Mouse (Mus musculus) large intestine, adult 2 months (tissue): Measurements from ENCODE around the gene Itsn2. TPM values are rescaled to one million over a fixed set of nuclear protein-coding genes. Genes with fewer than 3 reads are reported as not detected.
"Not testable (repeated sequence)": the region's sequence is repeated elsewhere in the genome, so short reads cannot be mapped to it uniquely, and the experiment has no call there.

ENCODE experiments used
- DNase-seq: peaks from one replicate; pipeline ENCODE4 v3.0.0-alpha.2; 2012; ENCODE audit warnings: low read depth, low spot score
- WGBS: fragments of 180-500 bp; shearing (Covaris S2); methylation state at CpG from one replicate; pipeline ENCODE4 v1.1.7; 2018; 5-methylcytosine and 5-hydroxymethylcytosine counted together
- polyA plus RNA-seq: library from polyadenylated mRNA; depleted of rRNA; stranded (reverse); fragments of >200 nt; gene quantifications from 2 replicates; pipeline ENCODE4 v1.2.3, GENCODE M21; 2012; rRNA removed

Itsn2 gene
- polyA plus RNA-seq, result 19.1 and 25.6 TPM in 2 replicates

DNA sequence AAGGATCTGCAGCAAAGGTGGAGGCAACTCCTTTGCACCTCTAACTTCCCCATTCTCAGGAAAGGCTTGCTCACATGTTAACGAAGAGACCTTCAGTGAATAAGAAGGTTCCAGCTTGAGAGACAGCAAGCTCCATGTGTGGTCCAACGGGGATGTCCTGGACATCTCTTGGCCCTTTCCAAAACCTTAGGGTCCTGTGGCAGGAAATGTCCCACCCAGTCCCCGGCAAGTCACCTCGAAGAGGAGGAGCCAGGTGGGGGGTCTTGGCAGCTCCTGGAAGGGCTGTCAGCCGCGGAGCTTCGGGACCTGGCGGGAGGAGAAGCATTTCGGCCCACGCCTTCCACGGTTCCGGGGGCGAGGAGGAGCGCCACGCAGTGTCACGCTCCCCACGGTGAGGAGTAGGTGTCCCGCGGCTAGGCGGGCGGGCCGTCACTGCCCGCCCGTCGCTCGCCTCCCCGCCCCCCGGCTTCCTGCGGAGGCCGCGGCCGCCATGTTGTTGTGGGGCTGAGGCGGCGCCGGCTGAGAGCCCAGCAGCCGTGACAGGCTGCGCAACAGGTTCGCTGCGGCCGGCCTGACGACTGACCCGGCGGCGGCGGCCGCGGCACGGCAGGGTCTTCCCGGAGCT lies at the start of gene Itsn2, which contains the start of gene Gm3625:
Gene Itsn2, plus strand, starts transcription at position 98 of the 625 bp plus-strand sequence.
Gene Gm3625, minus strand, starts transcription at position 387 of the 625 bp plus-strand sequence.
- DNase-seq, result no peak
- WGBS, result under 1% methylated on average over 48 of the region's 49 CpGs

DNA sequence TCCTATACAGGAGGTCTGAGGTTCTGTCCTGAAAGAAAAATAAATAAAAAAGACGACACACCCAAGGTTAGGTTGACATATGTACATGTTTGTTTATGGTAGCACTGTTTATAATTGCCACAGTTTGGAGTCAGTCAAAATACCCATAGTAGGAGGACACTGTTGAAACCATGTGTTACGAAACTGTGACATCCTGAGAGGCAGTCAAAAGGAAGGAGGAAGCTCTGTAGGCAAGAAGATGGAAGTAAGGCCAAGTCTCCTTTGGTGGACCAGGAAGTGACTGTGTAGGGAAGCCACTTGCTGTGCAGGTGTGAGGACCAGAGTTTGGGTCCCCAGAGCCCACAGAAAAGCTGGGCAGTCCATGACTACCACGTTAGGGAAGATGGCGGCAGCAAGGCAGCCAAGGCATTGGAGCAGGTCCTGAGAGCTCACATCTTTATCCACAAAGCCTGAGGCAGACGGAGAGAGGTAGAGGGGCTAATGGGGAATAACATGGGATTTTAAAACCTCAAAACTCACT lies 48.0 kb upstream of the Itsn2 start:
- DNase-seq, result no peak
- WGBS, result 86% methylated on average over 5 of the region's 5 CpGs

DNA sequence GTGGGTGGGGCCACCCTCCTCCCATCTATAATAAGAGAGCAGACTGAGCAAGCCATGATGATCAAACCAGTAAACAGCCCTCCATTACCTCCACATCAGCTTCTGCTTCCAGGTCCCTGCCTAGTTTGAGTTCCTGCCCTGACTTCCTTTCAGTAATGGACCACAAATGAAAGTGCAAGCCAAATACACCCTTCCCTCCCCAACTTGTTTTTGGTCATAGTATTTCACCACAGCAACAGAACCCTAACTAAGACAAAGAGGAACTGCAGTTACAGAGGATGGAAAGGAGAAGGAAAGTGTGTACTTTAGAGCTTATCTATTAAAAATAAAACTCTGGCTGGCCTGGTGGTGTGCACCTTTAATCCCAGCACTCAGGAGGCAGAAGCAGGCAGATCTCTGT lies 47.0 kb upstream of the Itsn2 start:
- DNase-seq, result no peak

DNA sequence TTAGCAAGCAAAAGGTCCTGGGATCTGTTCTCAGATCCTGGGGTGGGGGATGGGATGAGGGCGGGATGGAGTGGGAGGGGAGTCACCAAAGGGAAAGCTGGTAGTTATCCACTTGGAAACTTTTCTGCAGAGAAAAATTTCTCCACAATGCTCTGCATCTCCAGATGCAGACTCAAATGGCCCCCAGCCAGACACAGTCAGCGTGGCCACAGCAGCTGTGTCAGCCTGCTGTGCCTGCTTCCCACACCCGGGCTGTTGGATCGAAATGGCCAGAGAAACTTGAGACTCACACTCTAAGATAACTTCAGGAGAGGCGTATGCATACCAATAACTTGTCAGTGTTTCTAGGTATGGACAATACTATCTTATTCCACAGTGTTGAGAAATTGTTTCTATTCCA lies 45.9 kb upstream of the Itsn2 start:
- 73% methylated on average over 5 of the region's 5 CpGs for WGBS
- no peak for DNase-seq

DNA sequence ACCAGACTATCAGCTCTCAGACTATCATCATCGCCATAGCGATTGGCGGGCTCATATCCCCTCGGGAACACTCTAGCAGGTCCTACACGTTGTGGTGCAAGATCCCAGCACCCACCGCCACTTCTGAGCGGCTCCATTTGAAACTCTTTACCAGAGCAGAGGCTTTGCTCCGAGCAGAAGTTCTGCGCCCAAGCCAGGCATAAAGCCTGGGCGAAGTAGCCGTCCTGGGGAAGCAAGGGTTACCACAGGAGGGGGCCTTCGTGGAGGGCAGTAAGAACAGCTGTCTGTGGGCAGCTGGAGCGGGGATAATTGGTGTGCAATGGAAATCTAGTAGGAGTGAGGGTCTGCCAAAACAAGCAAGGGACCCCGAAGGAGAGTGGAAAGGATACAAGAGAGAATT lies 44.9 kb upstream of the Itsn2 start:
- no peak for DNase-seq
- WGBS, result 81% methylated on average over 14 of the region's 14 CpGs

DNA sequence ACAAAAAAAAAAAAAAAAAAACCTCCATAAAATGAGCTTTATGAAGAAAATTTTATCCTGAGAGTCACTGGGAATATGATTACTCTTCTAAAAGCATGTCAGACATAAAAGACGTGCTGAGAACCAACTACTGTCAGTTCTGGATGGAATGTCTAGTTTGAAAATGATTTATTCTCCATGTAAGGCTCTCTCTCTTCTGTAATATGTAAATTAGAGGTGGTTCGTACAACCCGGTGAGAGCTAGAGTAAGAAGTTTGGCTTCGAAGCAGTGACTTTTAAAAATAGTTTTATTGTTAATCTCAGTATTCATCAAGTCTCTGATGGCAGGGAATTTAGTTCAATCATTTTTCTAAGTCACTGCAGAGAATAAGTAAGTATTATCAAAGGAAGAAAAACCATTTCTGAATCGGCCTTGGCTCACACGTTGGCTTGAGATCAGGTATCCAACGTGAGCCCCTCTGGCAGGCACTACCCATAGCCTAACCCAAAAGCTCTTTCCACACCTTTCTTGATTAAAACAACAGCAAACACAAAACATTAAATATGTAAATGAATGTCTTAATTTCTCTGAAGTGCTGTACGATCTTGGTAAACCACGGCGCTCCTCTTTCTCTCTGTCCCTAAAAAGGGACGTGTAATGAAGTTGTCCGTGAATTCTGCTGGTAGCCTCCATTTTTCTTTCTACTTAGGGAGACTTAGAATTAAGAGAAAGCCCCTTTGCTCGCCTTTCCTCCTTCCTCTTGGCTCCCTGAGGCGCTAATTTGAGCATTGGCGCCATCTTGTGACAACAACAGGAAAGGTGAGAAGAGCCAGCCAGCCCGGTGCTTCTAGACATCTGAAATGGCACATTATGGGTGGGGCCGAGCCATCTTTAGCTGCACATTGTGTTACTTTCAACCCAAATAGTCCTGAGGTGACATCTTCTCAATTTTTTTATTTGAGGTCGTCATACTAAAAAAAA lies 44.1 kb upstream of the Itsn2 start:
- WGBS, result 21% methylated on average over 18 of the region's 18 CpGs
- DNase-seq, result peak; percentile 60

DNA sequence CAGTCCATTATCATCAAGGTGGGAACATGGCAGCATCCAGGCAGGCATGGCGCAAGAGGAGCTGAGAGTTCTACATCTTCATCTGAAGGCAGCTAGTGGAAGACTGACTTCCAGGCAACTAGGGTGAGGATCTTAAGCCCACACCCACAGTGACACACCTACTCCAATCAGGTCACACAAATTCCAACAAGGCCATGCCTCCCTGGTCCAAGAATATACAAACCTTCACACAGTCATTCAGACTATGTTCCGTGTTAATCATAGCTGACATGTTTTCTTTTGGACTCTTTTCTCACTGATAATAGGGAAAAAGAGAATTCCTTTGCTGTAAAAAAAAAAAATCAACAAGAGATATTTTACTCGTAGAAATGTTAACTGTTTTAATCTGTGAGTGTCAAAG lies 38.7 kb upstream of the Itsn2 start:
- WGBS, result 75% methylated on average over 3 of the region's 3 CpGs
- not testable (repeated sequence) for DNase-seq

DNA sequence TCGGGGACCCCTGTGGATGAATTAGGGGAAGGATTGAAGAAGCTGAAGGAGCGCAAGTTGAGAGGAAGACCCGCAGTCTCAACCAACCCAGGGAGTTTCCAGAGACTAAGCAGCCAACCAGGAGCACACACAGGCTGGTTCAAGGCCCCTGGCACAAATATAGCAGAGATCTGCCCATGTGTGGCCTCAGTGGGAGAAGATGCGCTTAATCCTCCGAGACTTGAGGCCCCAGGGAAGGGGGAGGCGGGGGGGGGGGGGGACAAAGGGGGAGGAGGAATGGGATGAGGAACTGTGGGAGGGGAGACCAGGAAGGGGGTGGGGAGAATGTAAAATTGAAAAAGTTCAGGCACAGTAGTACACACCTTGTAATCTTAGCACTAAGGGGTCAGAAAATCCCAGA lies 37.0 kb upstream of the Itsn2 start:
- 75% methylated on average over 6 of the region's 6 CpGs for WGBS

DNA sequence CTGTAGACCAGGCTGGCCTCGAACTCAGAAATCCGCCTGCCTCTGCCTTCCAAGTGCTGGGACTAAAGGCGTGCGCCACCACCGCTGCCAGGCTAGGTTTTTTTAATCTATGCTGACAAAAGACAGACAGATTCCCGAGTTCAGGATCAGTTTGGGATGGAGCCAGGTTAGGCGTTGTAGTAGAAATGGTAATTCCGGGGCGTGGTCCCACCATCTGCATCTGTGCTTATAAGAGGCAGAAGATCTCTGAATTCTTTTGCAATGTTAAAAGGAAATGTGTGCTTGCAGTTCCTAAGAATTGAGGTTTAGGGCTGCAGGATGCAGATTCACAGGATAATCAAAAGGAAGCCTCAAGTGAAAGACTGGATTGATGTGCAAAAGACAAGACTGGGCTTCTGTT lies 35.5 kb upstream of the Itsn2 start:
- WGBS, result 63% methylated on average over 9 of the region's 9 CpGs
- DNase-seq, result no peak

More for the DNA sequence above, 37.0 kb upstream of the Itsn2 start:
- DNase-seq, result no peak

DNA sequence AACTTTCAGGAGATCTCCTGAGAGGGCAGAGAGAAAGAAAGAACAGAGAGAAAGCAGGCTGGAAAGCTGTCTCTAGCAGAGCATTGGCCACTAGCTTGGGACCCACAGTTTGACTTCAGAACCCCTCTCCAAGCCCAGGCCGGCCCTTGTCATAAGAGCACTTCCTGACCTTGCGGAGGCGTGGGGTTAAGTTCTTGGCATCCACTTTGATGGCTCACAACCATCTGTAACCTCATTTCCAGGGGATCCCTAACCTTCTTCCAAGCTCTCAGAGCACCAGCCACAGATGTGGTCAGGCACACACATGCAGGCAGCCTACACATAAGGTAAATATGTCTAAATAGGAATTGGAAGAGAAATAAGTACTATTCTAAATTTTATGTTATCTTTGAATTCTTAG lies 35.0 kb upstream of the Itsn2 start:
- WGBS, result 69% methylated on average over 3 of the region's 3 CpGs
- no peak for DNase-seq

DNA sequence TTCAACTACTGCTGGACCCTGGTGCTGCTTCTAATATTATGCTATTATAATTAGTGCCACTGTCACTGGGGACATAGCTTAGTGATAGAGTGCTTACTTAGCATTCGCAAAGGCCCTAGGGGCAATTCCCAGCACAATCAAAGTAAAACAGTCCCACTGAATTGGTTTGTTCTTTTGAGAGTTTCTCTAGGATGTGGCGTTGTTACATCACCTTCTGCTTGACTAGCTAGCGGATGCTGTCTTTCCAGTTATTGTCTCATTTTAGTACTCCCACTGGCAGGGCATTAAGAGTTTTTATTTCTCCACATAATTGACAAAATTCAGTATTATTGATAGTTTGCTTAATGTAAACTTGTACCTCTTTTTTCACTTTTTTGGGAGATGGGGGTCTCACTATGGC lies 34.4 kb upstream of the Itsn2 start:
- WGBS, result 96% methylated on average over 3 of the region's 3 CpGs
- DNase-seq, result no peak

DNA sequence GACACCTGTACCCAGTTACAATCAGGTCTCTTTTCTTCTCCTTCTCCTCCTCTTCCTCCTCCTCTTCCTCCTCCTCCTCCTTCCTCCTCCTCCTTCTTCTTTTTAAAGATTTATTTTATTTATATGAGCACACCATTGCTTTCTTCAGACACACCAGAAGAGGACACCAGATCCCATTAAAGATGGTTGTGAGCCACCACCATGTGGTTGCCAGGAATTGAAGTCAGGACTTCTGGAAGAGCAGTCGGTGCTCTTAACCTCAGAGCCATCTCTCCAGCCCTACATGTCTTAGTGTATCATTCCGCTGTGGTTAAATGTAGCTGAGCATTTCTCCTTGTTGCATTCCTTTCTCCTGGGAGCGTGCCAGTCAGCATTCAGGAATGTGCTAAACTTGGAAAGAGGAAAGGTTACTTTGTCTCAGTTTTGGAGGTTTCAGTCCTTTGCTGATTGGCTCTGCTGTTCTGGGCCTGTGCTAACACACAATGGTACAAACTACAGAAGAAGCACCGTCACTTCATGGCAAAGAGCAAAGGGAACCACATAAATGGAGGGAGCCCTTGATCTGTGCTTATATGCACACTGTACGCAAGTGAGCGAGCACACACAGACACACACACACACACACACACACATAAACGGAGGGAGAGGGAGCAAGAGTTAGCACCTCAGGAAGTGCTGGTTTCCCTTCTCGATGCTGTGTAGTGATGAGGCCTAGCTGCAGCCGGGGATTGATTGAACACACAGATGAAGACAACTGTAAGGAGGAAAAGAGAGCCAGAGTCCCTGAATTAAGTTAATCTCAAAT lies 33.8 kb upstream of the Itsn2 start:
- DNase-seq, result no peak
- 67% methylated on average over 9 of the region's 9 CpGs for WGBS

DNA sequence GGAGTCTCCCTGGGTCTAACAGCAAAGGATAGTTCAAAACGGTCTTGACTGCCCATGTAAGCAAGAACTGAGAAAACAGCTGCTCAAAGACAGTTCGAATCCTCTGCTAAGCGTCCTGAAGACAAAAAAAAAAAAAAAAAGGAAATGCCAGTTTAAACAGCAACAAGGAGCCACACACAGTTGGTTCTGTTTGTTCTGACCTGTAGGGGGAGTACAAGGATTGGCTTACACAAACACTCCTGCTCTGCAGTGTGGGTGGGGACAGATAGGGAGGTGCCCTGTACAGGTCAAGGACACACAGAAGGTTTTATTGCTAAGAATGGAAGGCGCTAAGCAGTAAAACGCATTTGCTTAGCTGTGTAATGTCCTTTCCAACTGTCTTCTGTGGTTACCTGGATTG lies 20.6 kb upstream of the Itsn2 start:
- WGBS, result 8% methylated on average over 5 of the region's 5 CpGs
- DNase-seq, result peak; percentile 84

DNA sequence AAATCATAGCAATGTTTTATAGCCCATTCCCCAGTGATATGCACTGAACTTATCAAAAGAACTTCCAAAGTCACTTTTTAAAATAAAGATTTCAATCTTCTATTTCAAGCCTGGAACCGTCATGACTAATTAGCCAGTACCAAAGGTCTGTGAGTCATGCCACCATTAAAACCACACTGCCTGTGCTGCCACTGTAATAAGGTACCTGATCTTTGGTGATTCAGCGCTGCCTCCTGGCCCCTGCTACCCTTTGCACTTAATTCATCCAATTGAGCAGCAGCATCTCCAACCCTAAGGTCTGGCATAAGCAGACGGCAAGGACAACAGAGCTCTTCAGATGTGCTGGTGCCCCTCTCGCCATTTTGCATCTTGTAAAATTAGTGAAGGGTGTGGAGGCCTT lies 18.4 kb upstream of the Itsn2 start:
- 73% methylated on average over 4 of the region's 4 CpGs for WGBS
- DNase-seq, result no peak

DNA sequence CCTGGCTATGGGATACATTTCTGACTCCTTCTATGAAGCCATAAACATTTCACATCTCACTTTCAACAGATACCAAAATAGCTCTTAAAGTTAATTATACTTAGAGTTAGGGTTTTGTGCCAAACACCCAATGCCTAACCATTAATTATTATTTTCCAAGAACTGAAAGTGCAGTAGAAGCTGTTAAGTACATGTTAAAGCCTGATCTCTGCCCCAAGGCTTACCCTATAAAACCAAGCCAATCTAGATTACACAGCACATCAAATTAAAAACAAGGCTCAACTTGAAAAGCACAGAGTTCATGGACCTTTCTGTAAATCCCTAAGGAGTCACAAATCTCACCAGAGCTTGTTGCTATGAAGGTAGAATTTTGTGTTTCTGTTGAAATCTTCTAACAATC lies 10.1 kb upstream of the Itsn2 start:
- no peak for DNase-seq

DNA sequence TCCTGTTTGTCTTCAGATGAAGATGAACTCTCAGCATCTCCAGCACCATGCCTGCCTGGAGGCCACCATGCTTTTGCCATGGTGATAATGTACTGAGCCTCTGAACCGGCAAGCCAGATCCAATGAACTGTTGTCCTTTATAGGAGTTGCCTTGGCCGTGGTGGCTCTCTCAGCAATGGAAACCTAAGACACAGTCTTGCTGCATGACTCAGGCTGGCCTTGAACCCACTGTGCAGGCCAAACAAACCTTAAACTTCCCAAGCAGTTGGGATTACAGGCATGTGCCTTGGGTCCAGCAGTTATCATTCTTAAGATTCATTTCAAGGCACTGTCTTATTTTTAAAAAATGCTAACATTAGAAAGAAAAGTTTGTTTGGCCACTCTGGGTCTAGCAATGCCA lies 4.6 kb upstream of the Itsn2 start:
- no peak for DNase-seq
- WGBS, result 68% methylated on average over 2 of the region's 2 CpGs

DNA sequence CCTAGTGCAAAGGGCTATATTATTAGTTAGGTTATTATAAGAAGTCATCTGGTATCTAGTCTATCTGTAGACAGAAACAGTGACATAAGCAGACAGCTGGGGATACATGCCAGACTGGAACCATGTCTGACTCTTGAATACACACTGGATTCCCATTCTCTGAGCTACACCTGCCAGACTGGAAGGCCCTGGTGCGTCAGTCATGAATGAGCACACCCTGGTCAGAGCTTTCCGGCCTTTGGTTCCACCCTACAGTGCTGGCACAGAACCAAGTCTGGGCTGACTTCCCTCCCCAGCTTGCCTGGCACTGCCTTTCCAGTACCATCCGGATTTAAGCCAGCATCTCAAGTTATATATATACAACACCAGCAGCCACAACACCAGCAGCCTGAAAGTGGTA lies 3.8 kb upstream of the Itsn2 start:
- WGBS, result 18% methylated on average over 3 of the region's 3 CpGs
- peak; percentile 94 for DNase-seq

DNA sequence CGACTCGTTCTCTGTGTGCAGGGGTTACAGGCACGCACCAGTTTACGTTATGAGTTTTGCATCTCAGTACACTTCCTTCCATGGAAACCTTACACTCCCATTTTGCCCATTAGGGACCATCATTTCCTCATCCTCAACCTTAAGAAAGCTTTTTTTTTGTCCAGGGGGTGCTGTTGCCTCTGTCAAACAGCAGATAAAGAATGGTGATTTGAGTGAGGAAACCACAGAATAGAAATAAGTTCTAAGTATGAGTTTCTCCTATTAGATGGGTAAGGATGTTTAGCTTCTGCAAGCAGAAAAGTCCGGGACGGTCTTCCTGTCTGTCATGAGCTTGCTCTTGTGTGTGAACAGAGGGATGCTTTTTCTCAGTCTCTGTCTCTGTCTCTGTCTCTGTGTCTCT lies 413 bp upstream of the Itsn2 start:
- 45% methylated on average over 6 of the region's 6 CpGs for WGBS
- no peak for DNase-seq

DNA sequence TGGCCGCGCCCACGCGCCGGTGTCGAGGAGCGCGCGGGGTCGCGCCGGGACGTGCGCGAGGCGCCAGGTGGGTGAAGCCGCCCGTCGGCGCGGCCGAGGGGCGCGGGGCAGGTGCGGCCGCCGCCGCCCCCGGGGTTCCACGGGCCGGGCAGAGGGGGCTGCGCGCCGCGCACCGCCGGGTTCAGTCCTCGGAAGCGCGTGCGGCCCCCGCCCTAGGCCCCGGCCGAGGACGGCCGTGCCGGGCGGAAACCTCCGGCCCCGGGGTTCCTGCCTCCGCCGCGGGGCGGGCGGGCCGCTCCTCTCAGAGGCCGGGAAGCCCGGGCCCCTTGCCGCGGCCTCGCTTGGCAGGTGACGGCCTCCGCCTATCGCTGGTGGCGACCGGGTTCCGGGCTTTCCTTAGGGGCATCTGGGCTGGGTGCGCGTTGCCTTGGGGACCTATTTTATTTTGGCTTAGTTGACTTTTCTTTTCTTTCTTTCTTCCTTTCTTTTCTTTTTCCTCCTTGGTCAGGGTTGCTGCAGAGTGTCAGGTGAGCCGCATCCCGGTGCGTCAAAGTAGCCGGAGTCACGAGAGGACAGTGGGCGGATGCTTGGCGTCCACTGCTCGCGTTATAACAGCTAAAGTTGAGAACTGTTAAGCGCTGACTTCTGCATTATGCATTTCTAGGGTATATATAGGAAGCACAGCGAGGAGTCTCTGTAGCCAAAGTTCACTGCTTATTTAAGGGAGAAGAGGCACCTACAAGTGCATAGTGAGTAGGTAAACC lies 910 bp downstream of the Itsn2 start:
- 1% methylated on average over 53 of the region's 80 CpGs for WGBS
- DNase-seq, result no peak
